Mouse (Mus musculus): ENCODE data around the gene Eefsec. TPM values are rescaled to one million over a fixed set of nuclear protein-coding genes. Genes with fewer than 3 reads are reported as not detected.
A peak's percentile ranks its signal among the peaks of the same experiment; 100 is the strongest.

The Eefsec gene
- total and polyA plus RNA-seq, 2 experiments from 2014 or later: 22.9 to 28.4 TPM

DNA sequence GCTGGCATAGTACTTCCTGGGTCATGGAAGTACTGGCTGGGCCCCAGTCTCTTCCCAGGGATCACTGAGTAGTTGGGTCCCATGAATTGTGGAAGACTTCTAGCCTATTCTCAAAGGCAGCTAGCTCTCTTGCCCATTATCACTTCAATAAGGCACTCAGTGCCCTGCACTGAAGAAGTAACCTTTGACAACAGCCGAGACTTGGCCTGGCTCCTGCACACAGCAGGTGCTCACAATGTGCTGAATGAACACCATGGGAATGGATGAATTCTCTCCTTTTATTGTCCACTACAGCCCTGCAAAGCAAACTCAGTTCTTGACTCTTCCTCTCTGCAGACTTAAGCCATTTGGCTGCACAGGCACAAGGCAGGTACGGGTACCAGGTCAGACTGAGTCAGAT lies 101.0 kb downstream of the Eefsec start:
- H3K27me3 ChIP-seq (ENCODE audit: insufficient read depth, low read length): no peaks in the 10 kb centered on the region
- no peak overlapping the region for H3K27ac ChIP-seq (ENCODE audit: low read depth, low read length)
- H3K4me1 ChIP-seq (ENCODE audit: insufficient read depth): peaks cover 10% of the 10 kb centered on the region; the same call in 1 of the 2 replicates
- H3K4me3 ChIP-seq (ENCODE audit: low read depth, low read length): no peak overlapping the region
- H3K36me3 ChIP-seq (ENCODE audit: insufficient read depth): no peaks in the 10 kb centered on the region
- ATAC-seq: no peak
- DNase-seq: no peak
- 51% methylated on average over 2 of the region's 2 CpGs for WGBS
- no peak for TF ChIP-seq CTCF (IDR thresholded peaks at IDR 0.05; ENCODE audit: low read depth)
- no peak overlapping the region for H3K9ac ChIP-seq
- no peaks in the 10 kb centered on the region for H3K9me3 ChIP-seq (ENCODE audit: low read length)
- no peak overlapping the region for H3K4me2 ChIP-seq (ENCODE audit: low read depth)

DNA sequence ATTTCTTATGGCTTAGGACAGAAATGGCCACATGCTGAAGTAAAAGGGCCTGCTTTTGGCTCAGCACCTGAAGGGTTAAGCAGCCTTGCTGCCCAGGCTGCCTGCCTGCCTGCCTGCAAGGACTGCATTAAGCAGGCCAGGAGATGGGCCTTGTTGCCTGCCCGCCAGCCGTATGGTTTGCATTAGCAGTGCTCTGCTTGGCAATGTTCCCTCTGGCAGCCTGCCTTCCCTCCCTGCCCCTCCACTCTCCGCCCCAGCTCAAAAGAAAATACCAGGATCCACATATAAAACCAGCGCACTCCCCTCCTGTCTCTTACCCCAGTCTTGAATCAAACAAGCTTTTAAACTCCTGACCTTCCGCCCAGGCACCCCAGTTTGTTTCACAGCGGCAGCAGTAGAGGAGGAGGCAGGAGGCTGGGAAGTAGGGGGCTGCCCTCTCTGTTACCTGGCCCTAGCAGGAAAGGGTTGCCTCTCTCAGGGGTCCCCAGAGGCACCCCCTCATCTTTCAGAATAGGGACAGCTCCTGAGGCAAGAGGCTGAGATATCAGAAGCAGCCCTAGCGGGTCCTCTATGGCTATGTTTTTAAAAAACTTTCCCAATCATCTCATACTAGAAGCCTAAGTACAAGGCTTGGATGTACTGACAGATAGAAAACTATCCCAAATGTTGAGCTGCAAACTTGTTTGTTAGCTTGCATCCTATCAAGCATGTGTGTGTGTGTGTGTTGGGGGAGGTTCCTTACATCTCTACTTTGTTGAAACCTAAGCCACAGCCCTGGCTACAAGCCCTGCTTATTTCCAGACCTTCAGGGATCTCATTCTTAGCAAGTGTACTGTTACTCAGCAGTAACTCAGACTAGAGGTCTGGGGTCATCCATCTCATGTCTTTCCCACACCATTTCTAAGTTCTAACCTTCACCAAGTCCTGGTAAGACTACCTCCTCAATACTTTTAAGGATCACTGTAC lies 102.6 kb downstream of the Eefsec start:
- no peak for TF ChIP-seq CTCF (IDR thresholded peaks at IDR 0.05; ENCODE audit: low read depth)
- peaks cover 10% of the 10 kb centered on the region; the same call in 1 of the 2 replicates for H3K4me1 ChIP-seq (ENCODE audit: insufficient read depth)
- H3K4me3 ChIP-seq (ENCODE audit: low read depth, low read length): no peak overlapping the region
- H3K27ac ChIP-seq (ENCODE audit: low read depth, low read length): peak overlapping the region; percentile 21; the same call in 1 of the 2 replicates
- DNase-seq (peak; percentile 82), ATAC-seq (peak; percentile 93)
- H3K27me3 ChIP-seq (ENCODE audit: insufficient read depth, low read length): no peaks in the 10 kb centered on the region
- no peaks in the 10 kb centered on the region for H3K9me3 ChIP-seq (ENCODE audit: low read length)
- H3K4me2 ChIP-seq (ENCODE audit: low read depth): no peak overlapping the region
- H3K9ac ChIP-seq: no peak overlapping the region; the same call in 1 of the 2 replicates
- no peaks in the 10 kb centered on the region for H3K36me3 ChIP-seq (ENCODE audit: insufficient read depth)
- 11% methylated on average over 7 of the region's 7 CpGs for WGBS

DNA sequence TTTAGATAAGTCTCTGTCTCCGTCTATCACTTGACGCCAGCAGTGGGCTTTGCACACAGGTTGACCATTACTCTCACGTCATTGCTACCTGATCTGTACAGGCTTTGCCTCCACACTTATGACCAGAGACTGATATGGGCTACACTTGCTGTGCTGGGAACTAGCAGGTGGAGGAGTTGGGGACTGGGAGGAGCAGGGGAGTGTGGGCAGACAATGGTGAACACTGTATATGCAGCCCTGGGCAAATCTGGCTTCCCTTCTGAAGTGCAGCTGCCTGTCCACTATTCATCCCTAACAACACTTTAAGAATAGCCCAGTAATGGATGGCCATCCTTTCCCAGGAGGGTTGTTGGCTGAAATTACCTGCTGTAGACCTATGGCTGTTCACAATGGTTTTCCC lies 103.4 kb downstream of the Eefsec start:
- H3K4me3 ChIP-seq (ENCODE audit: low read depth, low read length): no peak overlapping the region
- no peak for DNase-seq
- no peaks in the 10 kb centered on the region for H3K36me3 ChIP-seq (ENCODE audit: insufficient read depth)
- no peaks in the 10 kb centered on the region for H3K9me3 ChIP-seq (ENCODE audit: low read length)
- whole genome bisulfite sequencing: 66% methylated on average over 3 of the region's 3 CpGs
- H3K4me1 ChIP-seq (ENCODE audit: insufficient read depth): peaks cover 10% of the 10 kb centered on the region; the same call in 1 of the 2 replicates
- no peak for ATAC-seq
- no peak overlapping the region for H3K9ac ChIP-seq
- no peak for TF ChIP-seq CTCF (IDR thresholded peaks at IDR 0.05; ENCODE audit: low read depth)
- no peak overlapping the region for H3K4me2 ChIP-seq (ENCODE audit: low read depth)
- H3K27me3 ChIP-seq (ENCODE audit: insufficient read depth, low read length): no peaks in the 10 kb centered on the region
- H3K27ac ChIP-seq (ENCODE audit: low read depth, low read length): peak overlapping the region; percentile 21; the same call in 1 of the 2 replicates

- ATAC-seq: no peak
- no peak overlapping the region for H3K4me2 ChIP-seq (ENCODE audit: low read depth)
- H3K4me3 ChIP-seq (ENCODE audit: low read depth, low read length): no peak overlapping the region
- no peaks in the 10 kb centered on the region for H3K27me3 ChIP-seq (ENCODE audit: insufficient read depth, low read length)
- WGBS: 99% methylated on average over 3 of the region's 3 CpGs
- no peaks in the 10 kb centered on the region for H3K9me3 ChIP-seq (ENCODE audit: low read length)
- H3K4me1 ChIP-seq (ENCODE audit: insufficient read depth): peaks cover 10% of the 10 kb centered on the region; the same call in 1 of the 2 replicates
- no peak for TF ChIP-seq CTCF (IDR thresholded peaks at IDR 0.05; ENCODE audit: low read depth)
- H3K36me3 ChIP-seq (ENCODE audit: insufficient read depth): no peaks in the 10 kb centered on the region
- H3K9ac ChIP-seq: no peak overlapping the region
- no peak for DNase-seq
- no peak overlapping the region for H3K27ac ChIP-seq (ENCODE audit: low read depth, low read length)
These were observed 105.2 kb downstream of the Eefsec start for GRCm38 (mm10) chr6:88341182-88341581.

- 86% methylated on average over 7 of the region's 7 CpGs for WGBS
- Histone ChIP-seq H3K4me3 (ENCODE audit: low read depth, low read length) (no peak overlapping the region), H3K9me3 (ENCODE audit: low read length) (no peaks in the 10 kb centered on the region), H3K27ac (ENCODE audit: low read depth, low read length) (no peak overlapping the region), H3K4me2 (ENCODE audit: low read depth) (no peak overlapping the region), H3K36me3 (ENCODE audit: insufficient read depth) (no peaks in the 10 kb centered on the region), H3K27me3 (ENCODE audit: insufficient read depth, low read length) (no peaks in the 10 kb centered on the region), H3K9ac (no peak overlapping the region), H3K4me1 (ENCODE audit: insufficient read depth) (peaks cover 10% of the 10 kb centered on the region; the same call in 1 of the 2 replicates)
- ATAC-seq: no peak
- no peak for TF ChIP-seq CTCF (IDR thresholded peaks at IDR 0.05; ENCODE audit: low read depth)
- no peak for DNase-seq
These were observed 105.6 kb downstream of the Eefsec start for GRCm38 (mm10) chr6:88340761-88341160.

GRCm38 (mm10) chr6:88329336-88329735 lies 117.0 kb downstream of the Eefsec start:
- H3K27ac ChIP-seq (ENCODE audit: low read depth, low read length): no peak overlapping the region
- no peak overlapping the region for H3K4me2 ChIP-seq (ENCODE audit: low read depth)
- no peak for DNase-seq
- H3K4me3 ChIP-seq (ENCODE audit: low read depth, low read length): no peak overlapping the region
- no peaks in the 10 kb centered on the region for H3K4me1 ChIP-seq (ENCODE audit: insufficient read depth)
- H3K9me3 ChIP-seq (ENCODE audit: low read length): peaks cover 5% of the 10 kb centered on the region; the same call in 1 of the 2 replicates
- no peak overlapping the region for H3K9ac ChIP-seq
- no peak for TF ChIP-seq CTCF (IDR thresholded peaks at IDR 0.05; ENCODE audit: low read depth)
- H3K36me3 ChIP-seq (ENCODE audit: insufficient read depth): no peaks in the 10 kb centered on the region
- no peaks in the 10 kb centered on the region for H3K27me3 ChIP-seq (ENCODE audit: insufficient read depth, low read length)
- ATAC-seq: no peak

DNA sequence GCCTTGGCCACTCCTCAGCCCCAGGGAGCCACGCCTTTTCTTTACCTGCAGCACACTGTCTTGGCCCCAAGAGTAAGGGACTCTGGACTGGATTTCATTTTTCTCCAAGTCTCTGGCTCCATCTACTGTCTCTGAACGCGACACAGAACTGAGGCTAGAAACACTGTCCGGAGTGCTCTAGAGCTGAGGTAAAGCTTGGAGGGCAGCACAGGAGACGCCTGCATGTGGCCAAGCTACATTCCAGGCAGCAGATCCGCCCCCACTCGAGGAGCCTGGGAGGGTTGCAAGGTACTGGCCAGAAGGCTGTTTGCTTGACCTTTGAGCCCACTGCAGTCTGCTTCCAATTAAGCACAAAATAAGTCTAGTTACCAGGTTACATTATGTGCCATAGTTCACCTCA lies 124.5 kb downstream of the Eefsec start:
- Histone ChIP-seq H3K4me3 (ENCODE audit: low read depth, low read length) (no peak overlapping the region), H3K9ac (no peak overlapping the region), H3K4me2 (ENCODE audit: low read depth) (no peak overlapping the region), H3K27ac (ENCODE audit: low read depth, low read length) (no peak overlapping the region), H3K4me1 (ENCODE audit: insufficient read depth) (no peaks in the 10 kb centered on the region), H3K9me3 (ENCODE audit: low read length) (no peaks in the 10 kb centered on the region), H3K27me3 (ENCODE audit: insufficient read depth, low read length) (no peaks in the 10 kb centered on the region), H3K36me3 (ENCODE audit: insufficient read depth) (no peaks in the 10 kb centered on the region)
- peak; percentile 55 for TF ChIP-seq CTCF (IDR thresholded peaks at IDR 0.05; ENCODE audit: low read depth)
- no peak for DNase-seq
- WGBS: 67% methylated on average over 7 of the region's 7 CpGs
- ATAC-seq: no peak
